Mouse (Mus musculus) liver, embryonic 13.5 days (tissue): ENCODE results near the gene Stx4a. TPM values are rescaled to one million over a fixed set of nuclear protein-coding genes. Genes with fewer than 3 reads are reported as not detected.

Experiments
- ATAC-seq: fragments of 200-750 bp; cut with Nextera tagmentation; 2 replicates; pipeline ENCODE4 v1.8.0; 2017; ENCODE audit warnings: low read depth, mild to moderate bottlenecking, moderate number of reproducible peaks, moderate library complexity
- DNase-seq: peaks from one replicate; pipeline ENCODE4 v3.0.0; 2022
- H3K27ac ChIP-seq: fragments of 300-500 bp; sonication (generic); 2 replicates; pipeline ENCODE4 v1.5.1; 2015; ENCODE audit warnings: moderate library complexity, mild to moderate bottlenecking, inconsistent platforms
- H3K27me3 ChIP-seq: fragments of 300-500 bp; sonication (generic); 2 replicates; pipeline ENCODE4 v1.6.1; 2015; ENCODE audit warnings: mild to moderate bottlenecking, inconsistent platforms
- H3K36me3 ChIP-seq: fragments of 300-500 bp; sonication (generic); 2 replicates; pipeline ENCODE4 v1.6.1; 2015; ENCODE audit warnings: mild to moderate bottlenecking, inconsistent platforms
- H3K4me1 ChIP-seq: fragments of 300-500 bp; sonication (generic); replicated peaks from 2 replicates; pipeline ENCODE4 v1.6.1; 2015; ENCODE audit warnings: inconsistent platforms
- H3K4me2 ChIP-seq: fragments of 300-500 bp; sonication (generic); 2 replicates; pipeline ENCODE4 v1.6.1; 2015; ENCODE audit warnings: inconsistent platforms, mild to moderate bottlenecking, moderate library complexity
- H3K4me3 ChIP-seq: fragments of 300-500 bp; sonication (generic); replicated peaks from 2 replicates; pipeline ENCODE4 v1.5.1; 2015; ENCODE audit warnings: mild to moderate bottlenecking, inconsistent platforms
- H3K9ac ChIP-seq: fragments of 300-500 bp; sonication (generic); 2 replicates; pipeline ENCODE4 v1.6.1; 2015; ENCODE audit warnings: mild to moderate bottlenecking, inconsistent platforms
- H3K9me3 ChIP-seq: fragments of 300-500 bp; sonication (generic); replicated peaks from 2 replicates; pipeline ENCODE4 v1.6.1; 2016; ENCODE audit warnings: inconsistent platforms
- WGBS: fragments of 180-500 bp; shearing (Covaris S2); methylation state at CpG from one replicate; pipeline ENCODE4 v1.1.7; 2015; ENCODE audit not compliant: insufficient replicate concordance; 5-methylcytosine and 5-hydroxymethylcytosine counted together
- polyA plus RNA-seq: library from polyadenylated mRNA; unstranded; fragments of >200 nt; fragmentation: Nextera tagmentation; extraction: Ambion mirVana; gene quantifications from 2 replicates; pipeline ENCODE4 v1.2.1, GENCODE M21; 2015

The Stx4a gene
- polyA plus RNA-seq, 1 experiment from 2014 or later: 17.5 TPM

- Histone ChIP-seq H3K9ac (peak overlapping the region; percentile 98), H3K4me2 (peak overlapping the region; percentile 87), H3K27ac (peak overlapping the region; percentile 96), H3K9me3 (peaks cover 20% of the 10 kb centered on the region), H3K4me1 (peaks cover 50% of the 10 kb centered on the region), H3K36me3 (peaks cover 51% of the 10 kb centered on the region), H3K4me3 (peak overlapping the region; percentile 93), H3K27me3 (no peaks in the 10 kb centered on the region)
- 4% methylated on average over 20 of the region's 20 CpGs for WGBS
- DNase-seq (no peak), ATAC-seq (peak; percentile 21)
Observed at GRCm38 (mm10) chr7:127874812-127875626, 50.9 kb downstream of the Stx4a start.

- Histone ChIP-seq H3K9ac (peak overlapping the region; percentile 98), H3K36me3 (peaks cover 52% of the 10 kb centered on the region), H3K9me3 (peaks cover 26% of the 10 kb centered on the region), H3K4me2 (peak overlapping the region; percentile 87), H3K4me1 (peaks cover 44% of the 10 kb centered on the region), H3K4me3 (peak overlapping the region; percentile 93), H3K27me3 (no peaks in the 10 kb centered on the region), H3K27ac (peak overlapping the region; percentile 96)
- DNase-seq (peak; percentile 81), ATAC-seq (peak; percentile 74)
- 2% methylated on average over 43 of the region's 43 CpGs for WGBS
Observed at GRCm38 (mm10) chr7:127875627-127876001, 51.5 kb downstream of the Stx4a start.

GRCm38 (mm10) chr7:127876041-127876466 is 52.0 kb downstream of the Stx4a start, which contains the start of gene Zfp646:
Gene Zfp646, plus strand, starts transcription at chr7:127876221.
- H3K27me3 ChIP-seq: no peaks in the 10 kb centered on the region
- ATAC-seq (peak; percentile 81), DNase-seq (peak; percentile 74)
- peak within 1 kb of the TSS; percentile 93 for H3K4me3 ChIP-seq
- H3K27ac ChIP-seq: peak within 1 kb of the TSS; percentile 96
- H3K36me3 ChIP-seq: peaks cover 54% of the 10 kb centered on the region
- peak within 1 kb of the TSS; percentile 98 for H3K9ac ChIP-seq
- H3K4me1 ChIP-seq: peaks cover 42% of the 10 kb centered on the region
- WGBS: under 1% methylated on average over 41 of the region's 41 CpGs
- peaks cover 30% of the 10 kb centered on the region for H3K9me3 ChIP-seq
- H3K4me2 ChIP-seq: peak within 1 kb of the TSS; percentile 87

GRCm38 (mm10) chr7:127876467-127877348 is 52.6 kb downstream of the Stx4a start, which contains the start of gene Zfp668:
Gene Zfp668, minus strand, starts transcription at chr7:127876828.
- Histone ChIP-seq H3K4me2 (peak within 1 kb of the TSS; percentile 87), H3K27ac (peak within 1 kb of the TSS; percentile 96), H3K9ac (peak within 1 kb of the TSS; percentile 98), H3K4me1 (peaks cover 40% of the 10 kb centered on the region), H3K27me3 (no peaks in the 10 kb centered on the region), H3K36me3 (peaks cover 54% of the 10 kb centered on the region), H3K9me3 (peaks cover 37% of the 10 kb centered on the region), H3K4me3 (peak within 1 kb of the TSS; percentile 93)
- DNase-seq: peak; percentile 84
- under 1% methylated on average over 60 of the region's 60 CpGs for WGBS
- ATAC-seq: peak; percentile 76

- Histone ChIP-seq H3K27ac (no peak overlapping the region), H3K9ac (no peak overlapping the region), H3K4me3 (no peak overlapping the region), H3K4me1 (peaks cover 33% of the 10 kb centered on the region), H3K4me2 (no peak overlapping the region), H3K9me3 (peaks cover 52% of the 10 kb centered on the region), H3K27me3 (no peaks in the 10 kb centered on the region), H3K36me3 (peaks cover 70% of the 10 kb centered on the region)
- DNase-seq (no peak), ATAC-seq (no peak)
- 92% methylated on average over 9 of the region's 9 CpGs for WGBS
Observed at GRCm38 (mm10) chr7:127879301-127879700, 55.2 kb downstream of the Stx4a start.

GRCm38 (mm10) chr7:127880431-127880830 is 56.3 kb downstream of the Stx4a start:
- H3K9ac ChIP-seq: no peak overlapping the region
- H3K36me3 ChIP-seq: peaks cover 80% of the 10 kb centered on the region
- peaks cover 32% of the 10 kb centered on the region for H3K4me1 ChIP-seq
- no peak overlapping the region for H3K4me2 ChIP-seq
- H3K27ac ChIP-seq: no peak overlapping the region
- no peak for DNase-seq
- peaks cover 52% of the 10 kb centered on the region for H3K9me3 ChIP-seq
- 91% methylated on average over 12 of the region's 12 CpGs for WGBS
- no peak overlapping the region for H3K4me3 ChIP-seq
- no peak for ATAC-seq
- H3K27me3 ChIP-seq: no peaks in the 10 kb centered on the region

GRCm38 (mm10) chr7:127885951-127886350 is 61.9 kb downstream of the Stx4a start:
- Histone ChIP-seq H3K4me3 (no peak overlapping the region), H3K4me1 (peaks cover 25% of the 10 kb centered on the region), H3K9me3 (peaks cover 23% of the 10 kb centered on the region), H3K4me2 (no peak overlapping the region), H3K27me3 (no peaks in the 10 kb centered on the region), H3K27ac (peak overlapping the region; percentile 38; the same call in 1 of the 2 replicates), H3K36me3 (peaks cover 88% of the 10 kb centered on the region), H3K9ac (no peak overlapping the region)
- no peak for DNase-seq
- ATAC-seq: no peak
- 47% methylated on average over 6 of the region's 6 CpGs for WGBS

GRCm38 (mm10) chr7:127886551-127886950 is 62.5 kb downstream of the Stx4a start:
- Histone ChIP-seq H3K4me2 (no peak overlapping the region), H3K9ac (no peak overlapping the region), H3K9me3 (peaks cover 17% of the 10 kb centered on the region), H3K4me3 (no peak overlapping the region), H3K4me1 (peaks cover 25% of the 10 kb centered on the region), H3K27me3 (no peaks in the 10 kb centered on the region), H3K36me3 (peaks cover 85% of the 10 kb centered on the region), H3K27ac (peak overlapping the region; percentile 38; the same call in 1 of the 2 replicates)
- DNase-seq (no peak), ATAC-seq (no peak)
- WGBS: 78% methylated on average over 6 of the region's 6 CpGs

GRCm38 (mm10) chr7:127887191-127887590 is 63.1 kb downstream of the Stx4a start:
- Histone ChIP-seq H3K27ac (no peak overlapping the region), H3K27me3 (no peaks in the 10 kb centered on the region), H3K36me3 (peaks cover 85% of the 10 kb centered on the region), H3K9me3 (peaks cover 10% of the 10 kb centered on the region), H3K4me1 (peaks cover 25% of the 10 kb centered on the region), H3K9ac (no peak overlapping the region), H3K4me3 (no peak overlapping the region), H3K4me2 (no peak overlapping the region)
- DNase-seq (no peak), ATAC-seq (0 out of 2 replicates have a peak, but pooled peaks have one; percentile 15)
- WGBS: 83% methylated on average over 8 of the region's 8 CpGs

GRCm38 (mm10) chr7:127887781-127888180 is 63.7 kb downstream of the Stx4a start:
- Histone ChIP-seq H3K27ac (no peak overlapping the region), H3K4me3 (no peak overlapping the region), H3K36me3 (peaks cover 85% of the 10 kb centered on the region), H3K9ac (no peak overlapping the region), H3K4me1 (peaks cover 25% of the 10 kb centered on the region), H3K4me2 (no peak overlapping the region), H3K27me3 (no peaks in the 10 kb centered on the region), H3K9me3 (0 out of 2 replicates have a peak, but pooled peaks cover 5% of the 10 kb centered on the region)
- 75% methylated on average over 3 of the region's 3 CpGs for WGBS
- no peak for DNase-seq
- no peak for ATAC-seq

- H3K4me1 ChIP-seq: peaks cover 20% of the 10 kb centered on the region
- no peak overlapping the region for H3K4me2 ChIP-seq
- no peak for ATAC-seq
- peaks cover 84% of the 10 kb centered on the region for H3K36me3 ChIP-seq
- no peaks in the 10 kb centered on the region for H3K27me3 ChIP-seq
- H3K4me3 ChIP-seq: no peak overlapping the region
- no peak overlapping the region for H3K9ac ChIP-seq
- DNase-seq: no peak
- H3K27ac ChIP-seq: no peak overlapping the region
- WGBS: 57% methylated on average over 3 of the region's 3 CpGs
- H3K9me3 ChIP-seq: no peaks in the 10 kb centered on the region
Observed at GRCm38 (mm10) chr7:127888821-127889220, 64.7 kb downstream of the Stx4a start.
